22 mouse cellular contexts compared by ENCODE assay signal in the genomic region with DNA sequence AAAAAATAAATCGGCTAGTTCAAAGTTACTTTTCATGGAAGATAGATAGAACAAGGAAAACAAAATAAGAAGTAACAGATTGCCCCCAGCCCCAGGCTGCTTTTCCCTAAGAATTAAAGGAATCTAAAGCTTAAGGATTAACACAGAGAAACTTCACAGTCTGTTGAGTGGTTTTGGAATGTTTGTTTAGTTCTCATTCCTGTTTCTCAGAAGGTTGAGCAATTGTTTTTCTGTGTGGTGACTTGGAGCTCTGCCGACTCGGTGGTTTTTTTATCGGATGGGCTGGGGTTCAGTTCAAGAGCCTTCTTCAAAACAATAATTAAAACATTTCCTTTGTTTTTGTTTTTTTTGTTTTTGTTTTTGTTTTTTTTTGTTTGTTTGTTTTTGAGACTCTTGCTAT.
DNase-seq lines count a peak whose midpoint lies in the region; ATAC-seq and TF ChIP-seq lines count a peak whose summit lies in the region.
"Had no signal": no experiment of that assay in that cellular context is flagged by ENCODE, and none has a peak within 500 bp of the region (broad histone marks: within the 10 kb centered on the region; RNA-seq: fewer than 3 reads in every experiment).

No protein-coding gene starts in this region.

- no peak overlapping the region for H3K9ac ChIP-seq in kidney, embryonic 14.5 days (ENCODE audit: low read depth, low read length)
- H3K9ac ChIP-seq in lung, postnatal 0 days (replicated peaks; ENCODE audit: low read depth) = no peak overlapping the region
- H3K9ac ChIP-seq: embryonic facial prominence, embryonic 12.5 days; heart, embryonic 15.5 days; limb, embryonic 13.5 days; liver, embryonic 15.5 days; neural tube, embryonic 15.5 days had no signal

- peak; percentile 43 for DNase-seq in kidney, adult 2 months
- DNase-seq in kidney, postnatal 25 days = peak; percentile 38 to 42
- DNase-seq in lung, postnatal 0 days (ENCODE audit: low spot score) = peak; percentile 81
- DNase-seq in yolk sac, embryonic 10.5 days (ENCODE audit: low spot score) = peak; percentile 29
- DNase-seq in cerebellum, adult 8-10 months = no peak
- DNase-seq in cerebellum, adult 9-11 months = no peak
- DNase-seq: B cell, adult 2 months; cerebellum, adult 9-10 months; gastrocnemius, postnatal 36 days; midbrain, embryonic 14.5 days; right cerebral cortex, postnatal 14 days had no signal

- no peak for TF ChIP-seq CTCF in kidney, adult 2 months (conservative IDR thresholded peaks at IDR 0.05; ENCODE audit: insufficient read depth, insufficient read length, low read depth, low read length)
- no peak for TF ChIP-seq CTCF in lung, postnatal 0 days (IDR thresholded peaks at IDR 0.05)

- no peak for ATAC-seq in kidney, embryonic 14.5 days (ENCODE audit: low FRiP score, low TSS enrichment)
- peak; percentile 71 for ATAC-seq in lung, postnatal 0 days
- ATAC-seq: forebrain, embryonic 14.5 days; hindbrain, postnatal 0 days had no signal

- no peaks in the 10 kb centered on the region for H3K9me3 ChIP-seq in kidney, embryonic 14.5 days (ENCODE audit: control insufficient read depth, low read length)
- no peaks in the 10 kb centered on the region for H3K9me3 ChIP-seq in lung, postnatal 0 days (ENCODE audit: low read length)
- H3K9me3 ChIP-seq: embryonic facial prominence, embryonic 12.5 days; heart, embryonic 15.5 days; limb, embryonic 13.5 days; liver, embryonic 15.5 days; neural tube, embryonic 15.5 days had no signal

- H3K36me3 ChIP-seq in kidney, adult 2 months (ENCODE audit: control insufficient read depth, insufficient read depth, low read length) = no peaks in the 10 kb centered on the region
- H3K36me3 ChIP-seq in kidney, embryonic 14.5 days (ENCODE audit: control insufficient read depth, insufficient read depth, low read length) = no peaks in the 10 kb centered on the region
- no peaks in the 10 kb centered on the region for H3K36me3 ChIP-seq in lung, postnatal 0 days (ENCODE audit: insufficient read depth, low read length)
- H3K36me3 ChIP-seq: embryonic facial prominence, embryonic 12.5 days; heart, embryonic 15.5 days; limb, embryonic 13.5 days; liver, embryonic 15.5 days; neural tube, embryonic 15.5 days had no signal

- no peak overlapping the region for H3K4me3 ChIP-seq in kidney, adult 2 months (ENCODE audit: insufficient read depth, low read depth, low read length)
- no peak overlapping the region for H3K4me3 ChIP-seq in kidney, embryonic 14.5 days (ENCODE audit: low read length)
- no peak overlapping the region for H3K4me3 ChIP-seq in lung, postnatal 0 days (ENCODE audit: low read depth, low read length)
- H3K4me3 ChIP-seq: embryonic facial prominence, embryonic 12.5 days; erythroblast, embryonic 14.5 days; heart, embryonic 15.5 days; limb, embryonic 13.5 days; liver, embryonic 15.5 days; megakaryocyte, embryonic 14.5 days; myocyte; neural tube, embryonic 15.5 days had no signal

- H3K4me2 ChIP-seq in kidney, embryonic 14.5 days (replicated peaks; ENCODE audit: low read depth, low read length) = no peak overlapping the region
- no peak overlapping the region for H3K4me2 ChIP-seq in lung, postnatal 0 days (replicated peaks; ENCODE audit: low read depth, low read length)
- H3K4me2 ChIP-seq: embryonic facial prominence, embryonic 12.5 days; heart, embryonic 15.5 days; limb, embryonic 13.5 days; liver, embryonic 15.5 days; neural tube, embryonic 15.5 days had no signal

- H3K27me3 ChIP-seq in kidney, adult 2 months (replicated peaks; ENCODE audit: control insufficient read depth, insufficient read depth, low read length) = no peaks in the 10 kb centered on the region
- no peaks in the 10 kb centered on the region for H3K27me3 ChIP-seq in kidney, embryonic 14.5 days (ENCODE audit: control insufficient read depth, insufficient read depth, low read length)
- H3K27me3 ChIP-seq in lung, postnatal 0 days (replicated peaks; ENCODE audit: insufficient read depth, low read length) = no peaks in the 10 kb centered on the region
- H3K27me3 ChIP-seq: embryonic facial prominence, embryonic 12.5 days; heart, embryonic 15.5 days; limb, embryonic 13.5 days; liver, embryonic 15.5 days; megakaryocyte, embryonic 14.5 days; neural tube, embryonic 15.5 days had no signal

- TF ChIP-seq EP300 in lung, postnatal 0 days (IDR thresholded peaks at IDR 0.05) = peak; percentile 48; the same call in 1 of the 2 replicates

- no peak overlapping the region for H3K27ac ChIP-seq in kidney, adult 2 months (ENCODE audit: insufficient read depth, low read depth, low read length)
- H3K27ac ChIP-seq in kidney, embryonic 14.5 days (ENCODE audit: low read depth, low read length) = no peak overlapping the region
- no peak overlapping the region for H3K27ac ChIP-seq in lung, postnatal 0 days (ENCODE audit: low read length)
- H3K27ac ChIP-seq: embryonic facial prominence, embryonic 12.5 days; heart, embryonic 15.5 days; hindbrain, postnatal 0 days; limb, embryonic 13.5 days; liver, embryonic 15.5 days; neural tube, embryonic 15.5 days had no signal

- no peak for TF ChIP-seq POLR2A in kidney, adult 2 months (IDR thresholded peaks at IDR 0.05; ENCODE audit: low read depth, low read length)

- 48% methylated on average over 4 of the region's 4 CpGs for WGBS in kidney, adult 2 months
- WGBS in kidney, embryonic 14.5 days = 62% methylated on average over 4 of the region's 4 CpGs
- 38% methylated on average over 4 of the region's 4 CpGs for WGBS in lung, postnatal 0 days

- H3K4me1 ChIP-seq in kidney, adult 2 months (ENCODE audit: control insufficient read depth, insufficient read depth, low read length) = no peaks in the 10 kb centered on the region
- no peaks in the 10 kb centered on the region for H3K4me1 ChIP-seq in kidney, embryonic 14.5 days (ENCODE audit: control insufficient read depth, insufficient read depth, low read length)
- H3K4me1 ChIP-seq in lung, postnatal 0 days (ENCODE audit: insufficient read depth, low read depth, low read length) = no peaks in the 10 kb centered on the region
- H3K4me1 ChIP-seq: heart, embryonic 15.5 days; liver, embryonic 15.5 days; megakaryocyte, embryonic 14.5 days had no signal

Comparison
In these comparisons a context has a peak if more than half of its experiments do, and no peak if none do; other contexts are left out.
1. DNase-seq: peak in kidney, adult 2 months (single experiment), kidney, postnatal 25 days (2 of 2), lung, postnatal 0 days (single experiment) and yolk sac, embryonic 10.5 days (single experiment); none in cerebellum, adult 8-10 months (single experiment) and cerebellum, adult 9-11 months (single experiment).